Mouse (Mus musculus): ENCODE results near the gene Gltp. TPM values are rescaled to one million over a fixed set of nuclear protein-coding genes. Genes with fewer than 3 reads are reported as not detected.

The Gltp gene
- polyA plus RNA-seq, 1 experiment, result 61.9 TPM

DNA sequence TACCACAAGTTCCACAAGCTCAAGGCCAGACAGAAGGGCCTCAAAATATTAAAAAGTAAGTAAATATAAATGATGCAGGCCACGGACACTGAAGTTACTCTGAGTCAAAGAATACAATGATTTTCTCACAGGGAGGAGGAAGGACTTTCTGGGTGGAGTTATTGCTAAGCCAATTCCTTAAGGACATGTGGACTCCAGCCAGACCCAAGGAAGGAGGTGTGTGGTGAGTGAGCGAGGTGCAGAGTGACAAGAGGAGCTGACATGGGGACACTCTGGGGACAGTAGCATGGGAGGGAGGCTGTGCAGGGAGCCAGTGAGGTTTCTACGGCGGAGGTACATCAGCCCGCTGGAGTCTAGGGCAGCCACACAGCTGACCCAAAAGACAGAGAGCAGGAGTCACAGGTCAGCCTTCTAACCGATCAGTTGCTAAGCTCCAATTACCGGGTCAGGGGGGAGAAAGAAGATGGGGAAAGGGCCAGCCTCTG, 4.0 kb downstream of the Gltp start:
- no peak overlapping the region for H3K27ac ChIP-seq (ENCODE audit: insufficient read depth, low read length)
- no peaks in the 10 kb centered on the region for H3K27me3 ChIP-seq (ENCODE audit: control insufficient read depth, insufficient read depth, low read length, poor library complexity, severe bottlenecking)
- TF ChIP-seq POLR2A (IDR thresholded peaks at IDR 0.05; ENCODE audit: insufficient read depth, low read length), result no peak
- TF ChIP-seq EP300 (IDR thresholded peaks at IDR 0.05; ENCODE audit: insufficient read depth, low read depth, low read length), result no peak
- TF ChIP-seq CTCF (IDR thresholded peaks at IDR 0.05; ENCODE audit: low read depth, low read length), result no peak
- H3K9me3 ChIP-seq (replicated peaks; ENCODE audit: control insufficient read depth, insufficient read depth, low read length, poor library complexity, severe bottlenecking), result no peaks in the 10 kb centered on the region
- H3K4me1 ChIP-seq (ENCODE audit: control insufficient read depth, insufficient read depth, low read length), result peaks cover 10% of the 10 kb centered on the region
- no peak overlapping the region for H3K9ac ChIP-seq (ENCODE audit: low read depth, poor library complexity, severe bottlenecking)
- H3K4me3 ChIP-seq (ENCODE audit: low read depth, low read length), result no peak overlapping the region
- H3K36me3 ChIP-seq (ENCODE audit: control insufficient read depth, insufficient read depth, low read length, poor library complexity, severe bottlenecking), result no peaks in the 10 kb centered on the region

DNA sequence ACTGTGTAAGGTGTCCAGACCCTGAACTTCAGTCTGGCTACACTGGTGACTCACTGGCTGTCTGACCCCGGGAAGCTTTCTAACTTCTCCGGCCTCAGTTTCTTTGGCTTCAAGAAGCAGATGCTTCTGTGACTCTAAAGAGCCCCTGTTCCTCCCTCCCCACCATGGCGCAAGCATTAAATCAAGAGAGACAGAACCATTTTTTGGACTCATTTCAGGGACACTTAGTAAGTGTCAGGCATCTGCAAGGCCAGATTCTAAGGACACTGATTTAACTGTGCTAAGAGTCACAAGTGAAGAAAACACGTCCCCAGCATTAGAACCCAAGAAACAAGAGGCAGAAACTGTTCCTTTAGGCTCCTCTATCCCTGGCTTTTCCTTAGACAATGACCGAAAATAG, 4.8 kb downstream of the Gltp start:
- Histone ChIP-seq H3K9me3 (replicated peaks; ENCODE audit: control insufficient read depth, insufficient read depth, low read length, poor library complexity, severe bottlenecking) (no peaks in the 10 kb centered on the region), H3K4me1 (ENCODE audit: control insufficient read depth, insufficient read depth, low read length) (peaks cover 10% of the 10 kb centered on the region), H3K36me3 (ENCODE audit: control insufficient read depth, insufficient read depth, low read length, poor library complexity, severe bottlenecking) (no peaks in the 10 kb centered on the region), H3K27ac (ENCODE audit: insufficient read depth, low read length) (no peak overlapping the region), H3K9ac (ENCODE audit: low read depth, poor library complexity, severe bottlenecking) (no peak overlapping the region), H3K4me3 (ENCODE audit: low read depth, low read length) (no peak overlapping the region), H3K27me3 (ENCODE audit: control insufficient read depth, insufficient read depth, low read length, poor library complexity, severe bottlenecking) (no peaks in the 10 kb centered on the region)
- TF ChIP-seq CTCF (IDR thresholded peaks at IDR 0.05; ENCODE audit: low read depth, low read length) (no peak), EP300 (IDR thresholded peaks at IDR 0.05; ENCODE audit: insufficient read depth, low read depth, low read length) (no peak), POLR2A (IDR thresholded peaks at IDR 0.05; ENCODE audit: insufficient read depth, low read length) (no peak)

DNA sequence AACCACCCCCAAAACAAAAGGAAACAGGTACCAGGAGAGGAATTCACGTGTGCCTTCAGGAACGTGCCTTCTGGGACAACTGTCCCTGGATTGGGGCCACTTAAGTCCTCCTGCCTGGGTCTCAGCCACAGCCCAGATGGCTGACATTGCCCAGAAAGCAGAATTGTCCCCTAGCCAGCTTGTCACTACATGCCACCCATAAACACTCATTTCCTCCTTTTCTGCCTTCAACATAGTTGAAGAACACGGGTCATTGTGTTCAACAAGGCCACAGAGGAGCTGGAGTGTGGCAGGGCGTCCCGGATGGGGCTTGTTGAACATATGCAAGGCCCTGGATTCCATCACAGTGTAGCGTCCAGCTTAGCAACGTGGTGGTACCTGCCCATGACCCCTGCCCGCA, 9.1 kb downstream of the Gltp start:
- H3K27ac ChIP-seq (ENCODE audit: insufficient read depth, low read length), result no peak overlapping the region
- H3K4me1 ChIP-seq (ENCODE audit: control insufficient read depth, insufficient read depth, low read length), result no peaks in the 10 kb centered on the region
- H3K36me3 ChIP-seq (ENCODE audit: control insufficient read depth, insufficient read depth, low read length, poor library complexity, severe bottlenecking), result no peaks in the 10 kb centered on the region
- H3K27me3 ChIP-seq (ENCODE audit: control insufficient read depth, insufficient read depth, low read length, poor library complexity, severe bottlenecking), result no peaks in the 10 kb centered on the region
- no peak overlapping the region for H3K9ac ChIP-seq (ENCODE audit: low read depth, poor library complexity, severe bottlenecking)
- no peaks in the 10 kb centered on the region for H3K9me3 ChIP-seq (replicated peaks; ENCODE audit: control insufficient read depth, insufficient read depth, low read length, poor library complexity, severe bottlenecking)
- TF ChIP-seq EP300 (IDR thresholded peaks at IDR 0.05; ENCODE audit: insufficient read depth, low read depth, low read length) (no peak), POLR2A (IDR thresholded peaks at IDR 0.05; ENCODE audit: insufficient read depth, low read length) (no peak), CTCF (IDR thresholded peaks at IDR 0.05; ENCODE audit: low read depth, low read length) (no peak)
- H3K4me3 ChIP-seq (ENCODE audit: low read depth, low read length), result no peak overlapping the region

DNA sequence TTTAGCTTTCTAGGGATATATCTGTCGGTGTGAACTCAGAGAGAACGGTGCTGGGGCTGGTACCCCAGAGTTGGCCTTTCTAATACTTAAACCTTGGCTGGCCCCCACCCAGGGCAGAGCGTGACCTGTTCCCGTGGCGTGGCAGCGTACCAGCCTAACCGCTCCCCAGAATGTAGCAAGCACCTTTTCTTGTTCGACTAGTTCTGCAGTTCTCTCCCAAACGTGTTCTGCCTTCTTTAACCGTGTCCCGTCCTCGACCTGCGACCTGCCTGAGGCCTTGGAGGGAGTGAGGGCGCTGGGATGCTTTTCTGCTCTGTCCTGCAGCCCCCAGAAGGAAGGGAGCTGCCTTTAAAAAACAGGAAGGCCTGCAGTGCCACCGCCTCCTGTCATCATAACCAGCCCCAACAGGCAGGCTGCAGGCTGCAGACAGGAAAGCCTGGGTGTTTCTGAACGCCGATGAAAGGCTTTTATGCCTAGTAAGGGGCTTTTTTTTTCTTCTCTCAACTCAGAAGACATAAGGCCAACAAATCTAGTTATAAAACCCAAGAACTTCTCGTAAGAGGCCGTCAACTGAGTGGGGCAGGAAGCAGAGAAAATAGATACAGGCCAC, 10.0 kb downstream of the Gltp start:
- H3K4me1 ChIP-seq (ENCODE audit: control insufficient read depth, insufficient read depth, low read length), result no peaks in the 10 kb centered on the region
- no peak overlapping the region for H3K27ac ChIP-seq (ENCODE audit: insufficient read depth, low read length)
- no peaks in the 10 kb centered on the region for H3K9me3 ChIP-seq (replicated peaks; ENCODE audit: control insufficient read depth, insufficient read depth, low read length, poor library complexity, severe bottlenecking)
- no peaks in the 10 kb centered on the region for H3K36me3 ChIP-seq (ENCODE audit: control insufficient read depth, insufficient read depth, low read length, poor library complexity, severe bottlenecking)
- TF ChIP-seq POLR2A (IDR thresholded peaks at IDR 0.05; ENCODE audit: insufficient read depth, low read length) (no peak), CTCF (IDR thresholded peaks at IDR 0.05; ENCODE audit: low read depth, low read length) (no peak), EP300 (IDR thresholded peaks at IDR 0.05; ENCODE audit: insufficient read depth, low read depth, low read length) (no peak)
- no peak overlapping the region for H3K9ac ChIP-seq (ENCODE audit: low read depth, poor library complexity, severe bottlenecking)
- no peaks in the 10 kb centered on the region for H3K27me3 ChIP-seq (ENCODE audit: control insufficient read depth, insufficient read depth, low read length, poor library complexity, severe bottlenecking)
- no peak overlapping the region for H3K4me3 ChIP-seq (ENCODE audit: low read depth, low read length)

DNA sequence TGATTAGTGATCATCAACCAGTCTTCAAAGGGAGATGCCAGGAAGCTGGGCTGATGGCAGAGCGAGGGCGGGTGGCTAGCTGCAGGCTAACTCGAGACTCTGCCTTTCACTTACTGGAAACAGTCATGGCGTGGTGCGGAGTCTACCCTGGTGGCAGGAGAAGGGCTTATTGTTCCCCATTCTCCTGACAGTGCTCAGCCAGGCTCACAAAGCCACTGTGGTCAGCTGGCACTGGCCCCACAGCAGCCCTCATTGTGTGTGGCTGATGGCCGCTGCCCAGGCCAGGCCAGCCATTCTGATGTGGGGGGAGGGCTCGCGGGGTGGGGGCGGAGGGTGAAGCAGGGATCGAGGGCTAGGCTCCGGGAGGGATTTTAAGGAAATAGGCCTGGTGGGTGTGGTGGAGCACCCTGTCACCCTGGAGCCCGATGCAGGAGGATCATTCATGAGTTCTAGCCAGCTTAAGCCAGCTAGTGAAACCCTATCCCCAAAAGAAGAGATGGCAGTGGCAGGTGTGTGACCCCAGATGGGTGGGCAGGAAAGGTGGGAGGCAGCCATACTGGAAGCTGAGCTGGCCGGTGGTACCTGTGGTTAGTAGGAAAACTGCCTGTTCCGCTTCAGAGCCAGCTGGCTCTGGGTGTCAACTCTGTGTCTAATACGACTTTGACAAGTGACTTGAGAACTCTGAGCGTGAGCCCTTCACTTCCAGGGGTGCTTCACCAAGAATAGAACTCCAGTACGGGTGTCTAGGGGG, 10.8 kb downstream of the Gltp start:
- no peaks in the 10 kb centered on the region for H3K27me3 ChIP-seq (ENCODE audit: control insufficient read depth, insufficient read depth, low read length, poor library complexity, severe bottlenecking)
- peaks cover 4% of the 10 kb centered on the region for H3K4me1 ChIP-seq (ENCODE audit: control insufficient read depth, insufficient read depth, low read length)
- no peak overlapping the region for H3K27ac ChIP-seq (ENCODE audit: insufficient read depth, low read length)
- no peak overlapping the region for H3K4me3 ChIP-seq (ENCODE audit: low read depth, low read length)
- TF ChIP-seq EP300 (IDR thresholded peaks at IDR 0.05; ENCODE audit: insufficient read depth, low read depth, low read length), result no peak
- no peak for TF ChIP-seq CTCF (IDR thresholded peaks at IDR 0.05; ENCODE audit: low read depth, low read length)
- TF ChIP-seq POLR2A (IDR thresholded peaks at IDR 0.05; ENCODE audit: insufficient read depth, low read length), result no peak
- H3K36me3 ChIP-seq (ENCODE audit: control insufficient read depth, insufficient read depth, low read length, poor library complexity, severe bottlenecking), result no peaks in the 10 kb centered on the region
- H3K9ac ChIP-seq (ENCODE audit: low read depth, poor library complexity, severe bottlenecking), result no peak overlapping the region
- H3K9me3 ChIP-seq (replicated peaks; ENCODE audit: control insufficient read depth, insufficient read depth, low read length, poor library complexity, severe bottlenecking), result no peaks in the 10 kb centered on the region

DNA sequence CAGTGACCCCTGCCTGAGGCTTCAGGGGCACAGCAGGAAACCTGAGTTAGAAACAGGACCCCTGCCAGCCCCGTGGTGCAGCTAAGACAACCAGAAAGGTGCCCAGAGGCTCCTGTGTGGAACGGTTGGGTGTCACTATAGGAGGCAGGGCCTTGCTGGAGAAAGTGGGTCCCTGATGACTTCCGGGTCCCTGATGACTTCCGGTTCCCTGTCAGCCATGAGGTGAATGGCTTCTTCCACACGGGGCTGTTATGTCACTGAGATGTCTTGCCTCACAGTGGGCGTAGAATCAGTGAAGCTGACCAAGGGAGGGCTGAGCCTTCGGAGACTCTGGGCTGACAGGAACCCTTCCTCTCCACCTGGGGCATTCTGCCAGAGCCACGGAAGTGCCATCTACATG, 16.2 kb downstream of the Gltp start:
- no peak overlapping the region for H3K4me3 ChIP-seq (ENCODE audit: low read depth, low read length)
- H3K9me3 ChIP-seq (replicated peaks; ENCODE audit: control insufficient read depth, insufficient read depth, low read length, poor library complexity, severe bottlenecking), result no peaks in the 10 kb centered on the region
- H3K27me3 ChIP-seq (ENCODE audit: control insufficient read depth, insufficient read depth, low read length, poor library complexity, severe bottlenecking), result no peaks in the 10 kb centered on the region
- H3K9ac ChIP-seq (ENCODE audit: low read depth, poor library complexity, severe bottlenecking), result peak overlapping the region; percentile 32
- no peaks in the 10 kb centered on the region for H3K36me3 ChIP-seq (ENCODE audit: control insufficient read depth, insufficient read depth, low read length, poor library complexity, severe bottlenecking)
- TF ChIP-seq CTCF (IDR thresholded peaks at IDR 0.05; ENCODE audit: low read depth, low read length), result no peak
- TF ChIP-seq EP300 (IDR thresholded peaks at IDR 0.05; ENCODE audit: insufficient read depth, low read depth, low read length), result no peak
- H3K4me1 ChIP-seq (ENCODE audit: control insufficient read depth, insufficient read depth, low read length), result peaks cover 8% of the 10 kb centered on the region
- peak overlapping the region; percentile 28; the same call in 1 of the 2 replicates for H3K27ac ChIP-seq (ENCODE audit: insufficient read depth, low read length)
